Mouse (Mus musculus): ENCODE measurements around the gene Grm8. TPM values are rescaled to one million over a fixed set of nuclear protein-coding genes. Genes with fewer than 3 reads are reported as not detected.
A peak's percentile ranks its signal among the peaks of the same experiment; 100 is the strongest.

The Grm8 gene
- total RNA-seq, 2 experiments from 2014 or later, result 7.6 to 8.5 TPM

DNA sequence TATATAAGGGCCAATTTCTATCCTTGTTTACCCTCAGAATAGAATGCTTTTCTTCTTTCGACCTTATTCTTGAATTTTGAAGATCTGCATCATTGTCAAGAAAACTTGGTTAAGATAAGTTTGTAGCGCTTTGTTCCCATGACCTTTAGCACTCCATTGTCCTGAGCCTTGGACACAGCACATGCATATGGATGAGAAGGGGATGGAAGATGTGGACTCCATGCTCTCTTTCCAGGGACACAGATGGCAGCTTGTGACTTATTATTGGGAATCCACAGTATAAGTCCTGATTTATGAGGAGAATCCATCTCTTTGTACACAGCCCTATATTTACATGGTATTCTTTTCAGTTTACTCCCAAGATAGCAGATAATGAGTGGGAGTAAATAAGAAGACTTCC, 554.5 kb downstream of the Grm8 start:
- DNase-seq, result no peak

DNA sequence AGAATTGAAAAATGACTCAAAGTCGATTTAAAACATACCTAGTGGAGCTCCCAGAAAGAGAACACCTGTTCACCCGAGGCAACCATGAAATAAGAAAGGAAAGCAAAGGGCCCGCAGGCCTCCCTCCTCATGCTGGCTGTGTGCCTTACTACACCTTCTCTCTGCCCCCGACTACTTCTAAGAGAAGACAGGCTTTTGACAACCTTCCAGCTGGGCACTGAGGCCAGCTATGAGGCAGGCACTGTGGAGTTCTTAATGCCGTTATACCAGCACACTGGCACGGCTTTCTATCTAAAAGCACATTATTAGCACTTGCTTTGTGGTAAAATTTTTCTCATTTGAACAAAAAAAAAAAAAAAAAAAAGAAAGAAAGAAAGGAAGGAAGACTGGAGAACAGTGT, 589.5 kb downstream of the Grm8 start:
- DNase-seq, result no peak

DNA sequence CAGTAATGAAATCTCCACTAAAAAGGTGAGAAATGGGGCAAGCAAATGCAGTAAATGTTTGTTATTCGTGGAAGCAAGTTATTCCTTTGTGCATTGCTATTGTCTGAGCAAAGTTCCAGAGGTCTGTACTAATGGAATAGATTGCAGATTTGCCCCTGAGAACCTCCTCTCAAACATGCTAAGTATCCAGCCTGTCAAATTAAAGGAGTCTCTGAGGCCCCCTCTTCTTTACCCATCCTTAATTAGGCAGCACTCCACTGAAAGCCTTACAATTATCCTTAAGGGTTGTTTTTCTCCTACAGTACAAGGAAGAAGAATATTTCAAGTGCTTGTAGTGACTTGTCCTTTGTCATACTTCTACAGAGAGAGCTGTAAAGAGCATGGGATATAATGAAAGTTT, 617.4 kb downstream of the Grm8 start:
- DNase-seq, result no peak

DNA sequence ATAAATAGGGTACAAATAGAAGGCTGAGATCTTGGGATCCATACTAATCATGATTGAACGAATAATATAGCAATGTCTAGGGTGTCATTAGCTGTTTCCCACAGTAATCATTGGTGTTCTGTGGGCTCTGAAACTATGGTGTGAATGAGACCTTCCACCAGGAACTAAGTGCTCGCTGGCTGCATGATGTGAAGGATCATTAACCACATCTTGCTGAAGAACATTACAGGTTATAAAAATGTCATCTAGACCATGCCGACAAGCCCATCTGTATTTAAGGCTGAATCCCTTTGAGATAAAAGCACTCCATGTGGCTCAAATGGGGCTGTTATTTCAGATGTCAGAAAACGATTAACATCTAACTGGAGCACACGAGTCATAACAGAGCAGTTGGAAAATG, 674.0 kb downstream of the Grm8 start:
- DNase-seq, result no peak

DNA sequence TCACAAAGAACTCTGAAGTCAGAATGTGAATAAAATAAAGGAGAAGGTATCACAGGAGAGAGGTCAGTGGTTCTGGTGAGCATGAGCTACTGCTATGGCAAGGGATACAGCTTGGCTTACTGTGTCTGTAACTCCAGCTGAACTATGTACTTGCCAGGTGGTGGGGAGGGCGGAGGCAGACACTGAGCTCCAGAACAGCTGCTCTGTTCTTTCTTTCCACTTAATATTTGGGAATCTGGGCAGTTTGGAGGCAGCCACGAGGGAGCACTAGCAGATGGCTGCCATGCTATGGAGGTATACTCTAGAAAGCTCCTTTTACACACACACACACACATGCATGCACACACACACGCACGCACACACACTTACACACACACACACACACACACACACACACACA, 726.5 kb downstream of the Grm8 start:
- DNase-seq, result peak; percentile 52 to 60

DNA sequence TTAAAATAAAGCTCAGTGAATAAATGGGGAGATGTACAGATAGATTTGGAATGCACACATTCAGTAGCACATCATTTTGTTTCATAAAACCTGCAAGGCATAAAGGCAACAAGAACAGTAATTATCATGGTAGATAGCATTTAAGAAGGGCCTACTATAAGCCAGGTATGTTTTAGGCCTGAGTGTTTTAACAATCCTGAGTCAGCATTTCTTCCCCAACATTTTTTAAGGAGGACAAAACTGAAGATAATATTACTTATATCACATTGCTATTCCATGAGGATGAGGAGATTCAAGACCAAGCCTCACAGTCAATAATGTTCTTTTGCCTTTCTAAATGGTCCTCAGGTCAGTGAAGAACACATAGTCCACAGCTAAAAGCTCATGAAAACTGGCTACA, 762.6 kb downstream of the Grm8 start:
- DNase-seq, result no peak

DNA sequence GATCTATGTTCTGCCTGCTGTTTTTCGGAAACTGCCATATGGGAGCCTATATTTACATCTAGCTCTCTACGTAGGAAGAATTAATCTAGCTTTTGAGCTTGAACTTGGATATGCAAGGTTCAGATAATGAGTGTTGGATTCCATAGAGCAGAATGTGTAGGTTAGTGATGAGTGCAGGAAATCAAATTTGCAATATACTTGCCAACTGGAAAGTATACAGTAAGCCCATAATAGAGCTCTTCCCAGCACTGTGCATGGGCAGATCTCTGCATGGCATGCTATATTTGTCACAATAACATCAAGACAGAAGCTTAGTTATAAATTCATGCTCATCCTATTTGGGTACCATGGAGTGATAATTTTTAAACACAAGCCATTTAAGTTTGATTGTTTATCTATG, 763.9 kb downstream of the Grm8 start:
- no peak for DNase-seq

DNA sequence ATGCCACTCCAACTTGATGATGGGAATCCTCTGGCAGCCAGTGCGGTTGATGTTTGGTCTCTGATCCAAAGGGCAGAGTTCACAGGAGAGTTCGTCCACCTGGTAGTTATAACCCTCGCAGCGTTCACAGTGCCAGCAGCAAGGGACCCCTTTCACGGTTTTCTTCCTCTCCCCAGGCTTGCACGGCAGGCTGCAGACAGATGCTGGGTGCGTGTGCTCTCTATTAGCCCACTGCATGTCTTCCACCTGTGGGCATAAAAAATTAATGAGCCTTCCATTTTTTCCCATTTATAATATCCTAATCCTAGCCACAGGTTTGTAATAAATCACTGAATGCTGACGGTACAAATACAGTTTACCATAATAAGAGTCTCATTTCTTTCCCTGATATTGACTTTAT, 771.2 kb downstream of the Grm8 start:
- no peak for DNase-seq

DNA sequence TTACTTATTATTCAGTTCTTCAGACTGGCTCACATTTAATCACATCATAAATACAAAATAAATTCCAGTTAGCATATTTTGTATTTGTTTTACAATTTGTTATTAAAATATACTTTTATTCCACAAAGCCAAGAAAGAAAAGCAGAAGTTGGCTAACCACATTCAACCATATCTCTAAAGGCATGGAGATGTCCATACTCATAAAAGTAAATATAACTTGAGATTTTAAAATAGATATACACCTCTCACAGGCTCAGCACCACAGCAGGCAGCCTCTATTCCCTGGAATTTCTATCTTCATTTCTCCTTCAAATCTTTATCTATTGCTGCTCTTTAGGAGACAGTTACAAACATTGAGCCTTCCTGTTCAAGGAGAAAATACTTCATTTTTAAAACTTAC, 774.5 kb downstream of the Grm8 start:
- no peak for DNase-seq

DNA sequence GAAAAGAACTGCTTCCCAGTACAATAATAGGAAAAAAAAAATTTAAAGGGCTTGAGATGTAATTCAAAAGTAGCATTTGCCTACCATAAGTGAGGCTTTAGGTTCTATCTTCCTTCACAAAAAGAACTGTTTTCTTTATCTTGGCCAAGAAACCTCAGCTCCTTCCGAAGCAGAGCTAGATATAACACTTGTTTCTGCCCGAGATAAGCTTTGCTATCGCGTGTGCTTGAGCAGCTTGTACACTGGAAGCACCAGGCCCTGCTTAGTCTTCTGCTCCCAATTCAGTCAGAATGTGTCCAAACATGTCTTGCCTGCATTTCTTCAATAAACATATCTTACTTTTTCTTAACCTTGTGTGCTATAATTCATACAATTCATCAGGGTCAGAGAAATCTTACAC, 783.8 kb downstream of the Grm8 start:
- no peak for DNase-seq

DNA sequence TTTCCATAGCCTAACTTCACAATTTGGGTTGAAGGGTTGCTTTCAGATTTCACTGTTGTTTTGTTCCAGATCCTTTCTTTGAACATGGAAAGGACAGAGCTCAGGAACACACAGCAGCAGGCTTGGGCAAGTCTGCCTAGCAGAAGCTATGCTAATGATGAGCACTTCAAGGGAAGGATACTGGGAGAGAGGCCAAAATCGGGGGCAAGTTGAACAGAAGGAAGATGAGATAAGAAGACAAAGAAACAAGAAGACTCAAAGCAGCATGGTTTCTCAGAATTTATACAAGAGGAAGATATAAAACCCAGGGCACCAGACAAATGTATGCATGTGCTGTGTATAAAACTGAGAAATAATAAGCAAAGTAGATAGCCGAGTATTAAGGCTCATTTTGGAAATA, 786.7 kb downstream of the Grm8 start:
- no peak for DNase-seq

DNA sequence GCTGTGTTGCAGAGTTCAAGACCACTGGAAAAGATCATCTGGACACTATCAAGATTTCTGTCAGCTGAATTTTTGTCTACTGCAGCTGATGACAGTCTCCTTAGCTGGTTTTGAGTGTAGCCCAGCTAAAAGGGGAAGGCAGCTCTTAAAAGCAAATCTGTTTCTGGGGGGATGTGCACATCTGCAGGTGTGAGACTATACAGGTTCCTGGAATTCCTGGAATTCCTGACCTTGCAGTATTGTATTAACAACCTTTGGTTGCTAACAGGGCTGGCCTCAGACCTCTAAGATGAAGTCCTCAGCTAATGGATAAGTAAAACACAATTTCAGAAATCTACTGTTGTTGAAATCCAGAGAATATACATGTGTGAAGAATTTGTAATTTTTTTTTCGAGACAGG, 788.7 kb downstream of the Grm8 start:
- DNase-seq, result no peak

DNA sequence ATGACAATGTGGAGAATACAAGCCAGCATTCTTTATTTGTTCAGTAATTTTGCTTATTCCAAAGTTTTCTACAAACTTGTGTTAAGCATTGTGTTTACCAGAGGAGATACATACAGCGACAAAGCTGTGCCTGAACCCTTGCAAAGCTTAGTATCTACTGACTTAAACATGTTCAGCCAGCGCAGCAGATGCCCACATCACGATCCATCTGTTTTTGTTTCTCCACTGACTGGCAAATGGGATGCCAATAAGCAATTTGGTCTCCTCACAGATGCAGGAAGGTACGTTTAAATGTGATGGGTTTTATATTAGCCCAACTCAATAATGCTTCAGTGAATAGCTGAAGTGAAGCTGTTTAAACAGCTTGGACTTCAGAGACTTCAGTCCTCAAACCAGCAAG, 794.8 kb downstream of the Grm8 start:
- peak; percentile 9 to 32 for DNase-seq

DNA sequence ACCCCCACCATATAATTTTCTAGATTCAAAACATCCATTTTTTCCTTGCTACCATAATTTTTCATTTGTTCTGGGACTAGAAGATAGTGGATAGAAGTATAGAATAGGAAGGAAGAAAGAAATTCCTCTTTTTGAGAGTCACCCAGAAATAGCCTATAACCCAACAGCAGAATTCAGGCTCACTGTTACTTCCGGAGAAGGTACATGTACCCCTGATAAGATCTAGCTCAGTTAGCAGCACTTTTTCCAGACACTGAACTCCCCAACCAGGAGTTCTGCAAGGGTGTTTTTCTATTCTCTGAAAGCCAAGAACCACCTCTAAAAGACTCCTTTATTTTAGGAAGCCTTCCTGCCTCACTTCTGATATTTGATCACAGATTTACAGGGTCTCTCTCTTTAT, 816.4 kb downstream of the Grm8 start:
- no peak for DNase-seq

DNA sequence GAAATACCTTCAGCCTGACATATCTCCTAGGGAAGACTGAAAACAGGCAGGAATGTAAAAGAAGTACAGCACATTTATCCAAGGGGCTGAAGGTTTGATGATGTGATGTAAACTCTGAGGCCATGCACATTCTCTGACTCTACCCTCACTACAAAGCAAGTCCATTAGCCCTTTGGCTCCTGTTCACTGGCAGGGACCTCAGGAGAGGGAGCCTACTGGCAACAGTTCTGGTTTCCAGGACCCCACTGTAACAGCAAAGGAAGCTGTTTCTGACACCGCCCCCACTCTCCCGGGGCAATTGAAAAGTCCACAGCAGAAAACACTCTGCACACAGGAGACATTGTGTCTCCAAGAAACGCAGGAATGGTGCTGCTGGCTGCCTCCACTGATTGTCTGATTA, 817.6 kb downstream of the Grm8 start:
- DNase-seq, result no peak

DNA sequence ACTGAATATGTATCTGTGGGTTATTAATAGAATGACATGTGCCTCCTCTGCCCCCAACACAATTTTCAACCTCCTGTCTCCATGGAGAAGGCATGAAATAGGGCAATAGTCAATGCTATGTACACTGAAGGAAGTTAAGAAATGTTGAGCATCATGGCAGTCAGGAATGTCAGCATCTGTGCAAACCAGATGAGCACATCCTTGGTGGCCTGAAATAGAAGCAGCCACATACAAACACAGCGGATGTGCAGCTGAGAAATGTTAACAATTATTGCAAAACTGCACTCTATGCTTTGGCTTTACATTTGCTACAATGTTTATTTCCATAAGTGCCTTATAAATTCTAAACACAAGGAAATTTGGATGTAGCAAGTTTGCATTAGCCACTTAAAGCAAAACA, 819.0 kb downstream of the Grm8 start:
- DNase-seq, result no peak

DNA sequence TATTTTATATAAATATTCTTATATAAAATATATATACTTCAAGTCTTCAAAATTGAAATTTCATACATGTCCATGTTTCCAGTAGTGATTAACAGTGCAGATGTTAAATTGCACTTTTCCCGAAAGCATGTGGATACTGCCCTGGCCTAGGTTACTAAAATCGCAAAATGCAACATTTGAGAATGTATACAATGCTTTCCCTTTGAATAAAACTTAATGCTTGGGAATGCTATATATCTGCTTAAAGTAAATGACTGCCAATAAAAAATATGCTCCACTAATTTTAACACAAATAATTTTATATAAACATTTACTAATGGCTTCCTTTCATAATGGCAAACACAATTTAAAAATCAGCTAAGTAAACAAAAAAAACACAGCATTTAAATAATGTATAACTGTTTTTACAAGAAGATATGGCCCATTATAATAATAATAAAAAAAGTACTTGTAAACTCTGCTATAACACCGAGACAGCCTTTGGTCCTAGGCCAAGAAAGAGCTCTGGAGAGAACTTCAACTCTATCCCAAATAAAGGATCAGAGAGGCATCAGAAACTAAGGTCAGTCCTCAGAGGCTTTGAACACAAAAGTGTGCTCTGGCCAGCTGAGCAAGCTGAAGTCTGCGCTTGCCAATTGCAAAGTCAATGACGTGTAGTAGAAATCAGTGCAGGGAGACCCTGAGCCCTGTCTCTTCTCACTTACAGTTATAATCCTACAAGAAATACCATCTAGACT, 820.5 kb downstream of the Grm8 start:
- DNase-seq, result no peak

DNA sequence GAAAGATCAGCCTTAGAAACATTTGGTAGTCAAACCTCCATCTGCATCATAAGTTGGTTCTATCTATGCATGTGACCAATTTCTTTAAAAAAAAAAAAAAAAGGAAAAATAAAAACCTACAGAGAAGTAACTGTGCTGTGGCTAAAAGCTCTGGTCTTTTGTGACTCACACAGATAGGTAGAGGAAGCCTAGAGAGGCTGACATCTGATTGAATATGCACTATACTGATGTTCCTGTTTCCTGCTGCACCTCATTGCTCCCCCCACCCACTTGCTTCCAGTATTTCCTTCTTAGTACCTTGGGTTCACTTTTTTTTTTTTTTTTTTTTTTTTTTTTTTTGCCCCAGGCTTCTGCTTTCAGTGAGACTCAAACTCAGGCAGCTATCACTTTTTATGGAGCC, 824.6 kb downstream of the Grm8 start:
- no peak for DNase-seq

DNA sequence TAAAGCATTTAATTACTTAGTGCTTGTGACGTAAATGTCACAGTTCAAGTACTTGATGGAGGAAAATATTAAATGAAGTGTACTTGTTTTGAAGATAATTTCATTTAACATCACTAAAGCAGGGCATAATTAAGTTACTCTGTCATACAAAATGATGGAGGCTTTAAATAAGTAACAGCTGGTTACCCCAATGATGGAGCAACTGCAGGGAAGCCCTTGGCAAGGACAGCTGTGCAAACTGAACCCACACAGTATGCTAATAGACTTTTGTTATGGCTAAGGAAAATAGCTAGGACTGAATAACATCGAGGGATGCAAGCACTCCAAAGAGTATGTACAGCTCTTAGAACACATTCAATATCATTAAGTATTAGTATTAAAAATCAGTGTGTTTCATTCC, 829.6 kb downstream of the Grm8 start:
- no peak for DNase-seq

DNA sequence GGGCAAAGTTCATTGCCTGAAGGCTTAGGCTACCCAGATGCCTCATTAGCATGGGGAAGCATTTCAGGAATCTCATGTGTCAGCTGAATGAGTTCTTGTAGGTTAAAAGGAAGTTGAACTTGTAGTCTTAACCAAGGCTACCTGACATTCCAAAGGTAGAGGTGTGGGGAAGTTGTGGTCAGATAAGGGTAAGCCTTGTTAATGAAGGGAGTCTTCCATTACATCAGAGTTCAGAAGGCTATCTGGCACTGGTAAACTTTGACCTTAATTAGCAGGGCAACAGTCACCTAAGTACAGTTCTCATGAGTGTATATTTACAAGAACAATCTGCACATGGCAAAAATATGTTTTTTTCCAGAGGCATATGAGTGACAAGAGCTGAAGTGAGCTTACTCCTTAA, 870.0 kb downstream of the Grm8 start:
- DNase-seq, result no peak

DNA sequence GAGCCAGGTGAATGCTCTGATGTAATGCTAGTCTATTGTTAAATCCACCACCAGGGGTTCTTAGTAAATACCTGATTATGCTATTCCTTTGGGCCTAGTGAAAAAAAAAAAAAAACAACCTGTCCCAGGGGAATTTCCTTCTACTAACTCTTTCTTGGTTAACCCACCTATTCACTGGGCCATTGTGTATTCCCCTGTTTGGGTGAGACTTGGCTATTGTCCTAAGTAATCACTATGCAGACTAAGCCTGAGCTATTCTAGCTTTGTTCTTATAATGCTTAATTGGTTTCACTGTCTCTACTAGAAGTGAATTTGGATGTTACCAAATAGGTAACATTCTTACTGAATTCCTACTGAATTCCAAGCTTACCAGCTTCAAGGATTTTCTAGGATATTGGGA, 872.4 kb downstream of the Grm8 start:
- no peak for DNase-seq

DNA sequence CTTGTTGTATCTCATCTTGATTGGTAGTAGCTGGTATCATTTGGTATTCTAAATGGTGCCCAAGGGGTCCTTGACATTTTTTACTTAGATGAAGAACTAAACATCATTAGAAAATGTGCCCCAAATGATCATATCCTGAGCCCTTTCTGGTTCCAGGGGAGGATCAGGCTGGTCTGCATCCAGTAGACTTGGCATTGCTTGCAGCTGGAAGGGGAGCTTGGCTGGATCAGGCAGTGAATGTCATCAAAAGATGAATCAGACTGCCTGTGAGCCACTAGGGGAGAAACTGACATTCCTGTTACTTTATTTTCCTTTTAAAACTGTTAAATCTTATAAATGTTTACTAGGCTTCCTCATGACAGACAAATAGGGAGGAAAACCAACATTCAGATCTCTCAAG, 894.6 kb downstream of the Grm8 start:
- no peak for DNase-seq

DNA sequence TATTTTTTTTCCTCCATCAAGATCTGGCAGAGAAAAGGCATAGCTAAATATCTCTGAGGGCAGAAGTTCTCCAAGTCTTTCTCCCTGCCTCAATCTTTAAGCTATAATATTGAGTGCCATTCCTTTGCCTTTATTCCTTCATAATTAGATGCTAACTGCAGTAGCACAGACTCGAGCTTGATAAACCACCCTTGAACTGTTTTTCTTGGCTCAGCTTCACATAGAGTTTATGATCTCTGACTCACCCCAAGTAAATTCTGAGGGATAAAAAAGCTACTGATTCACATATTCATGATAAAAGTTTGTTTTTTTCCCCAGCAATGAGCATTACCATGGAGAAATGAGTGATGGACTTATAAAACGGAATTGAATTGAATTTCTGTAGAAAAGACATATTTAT, 895.0 kb downstream of the Grm8 start:
- DNase-seq, result no peak

Measured in layer of hippocampus, postnatal 36 days (tissue).